Mouse (Mus musculus) C2C12 (cell line): ENCODE results near the gene Cpa1.

Source experiments
- CTCF ChIP-seq: IDR thresholded peaks from one replicate; pipeline ENCODE4 v1.5.1; 2011; ENCODE audit not compliant: control insufficient read depth, insufficient read depth, insufficient read length
- FOSL1 ChIP-seq: IDR thresholded peaks from one replicate; pipeline ENCODE4 v1.8.0; 2011; ENCODE audit warnings: mild to moderate bottlenecking, low read length; ENCODE audit not compliant: poor library complexity, insufficient read depth, severe bottlenecking
- MAX ChIP-seq: IDR thresholded peaks from one replicate; pipeline ENCODE4 v1.6.1; 2011; ENCODE audit warnings: mild to moderate bottlenecking, control low read depth
- MYOD1 ChIP-seq: IDR thresholded peaks from one replicate; pipeline ENCODE4 v1.6.1; 2011; ENCODE audit warnings: low read depth; ENCODE audit not compliant: control insufficient read depth, insufficient read length
- MYOG ChIP-seq: IDR thresholded peaks from one replicate; pipeline ENCODE4 v1.6.1; 2011; ENCODE audit not compliant: control insufficient read depth, insufficient read length; ENCODE audit errors: extremely low read depth
- USF1 ChIP-seq: IDR thresholded peaks from one replicate; pipeline ENCODE4 v1.6.1; 2011; ENCODE audit warnings: low read depth, mild to moderate bottlenecking, control low read depth, moderate library complexity

DNA sequence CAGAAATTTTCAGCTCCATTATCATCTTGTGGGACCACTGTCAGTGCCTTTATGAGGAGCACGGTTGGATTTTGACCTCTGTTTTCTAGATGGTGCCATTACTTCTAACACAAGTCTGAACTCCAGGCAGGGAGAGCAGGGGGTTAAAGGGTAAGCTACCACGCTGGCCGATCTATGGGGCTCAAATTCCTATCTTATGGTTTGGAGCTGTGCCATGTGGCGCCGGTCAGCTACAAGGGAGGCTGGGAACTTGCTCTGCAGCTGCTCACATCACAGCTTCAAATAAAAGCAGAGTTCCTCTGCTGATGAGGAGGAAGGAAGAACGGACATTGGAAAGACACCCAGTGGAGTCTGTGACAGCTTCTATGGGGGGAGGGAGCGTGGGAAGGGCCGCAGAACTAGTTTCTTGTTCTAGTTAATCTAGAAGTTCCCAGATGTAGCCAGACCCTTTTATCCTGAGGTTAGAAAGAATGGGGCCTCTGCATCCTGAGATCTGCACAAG lies 3.6 kb upstream of the Cpa1 start:
- TF ChIP-seq CTCF (no peak), MAX (no peak), USF1 (no peak), MYOG (no peak), FOSL1 (no peak), MYOD1 (peak; percentile 32)
